ENCODE assay signal across 18 mouse cellular contexts in the genomic region with DNA sequence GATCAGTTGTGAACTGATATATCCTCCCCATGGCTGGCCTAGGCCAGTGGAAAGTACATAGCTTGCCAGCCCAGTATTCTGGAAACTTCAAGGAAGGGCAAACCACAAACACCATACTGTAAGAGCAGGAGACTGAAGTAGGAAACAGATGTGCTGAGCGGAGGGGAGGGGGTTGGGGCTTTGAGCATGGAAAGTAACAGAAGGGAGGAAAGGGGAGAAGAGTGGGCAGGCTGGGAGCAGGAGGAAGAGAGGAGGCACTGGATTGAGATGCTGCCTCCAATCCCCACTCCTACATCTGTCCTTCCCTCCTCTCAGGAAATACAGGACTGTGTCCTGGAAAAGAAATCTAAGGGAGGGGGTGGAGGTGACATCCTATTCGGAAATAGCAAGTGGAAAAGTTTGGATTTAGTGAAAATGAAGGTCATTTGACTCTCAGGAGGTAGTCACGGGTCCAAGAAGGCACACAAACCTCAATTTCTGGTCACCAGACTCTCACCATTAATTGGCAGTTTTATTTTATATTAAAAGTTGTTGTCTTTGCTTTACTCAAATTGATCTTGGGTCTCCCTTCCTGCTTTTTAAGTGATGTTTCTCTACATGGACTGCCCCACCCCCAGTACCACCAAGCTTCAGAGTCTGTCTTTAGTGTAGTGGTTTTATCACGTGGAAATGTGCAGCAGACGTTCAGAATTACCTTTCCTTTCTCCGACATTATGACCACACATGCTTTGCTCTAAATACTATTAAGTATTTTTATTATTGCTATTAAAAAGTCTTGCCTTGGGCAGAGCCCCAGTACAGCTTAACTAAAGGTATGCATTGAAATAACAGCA.
DNase-seq lines count a peak whose midpoint lies in the region; ATAC-seq lines count a peak whose summit lies in the region.
"Had no signal": no experiment of that assay in that cellular context is flagged by ENCODE, and none has a peak within 500 bp of the region (broad histone marks: within the 10 kb centered on the region; RNA-seq: fewer than 3 reads in every experiment).

No protein-coding gene starts in this region.

- WGBS in heart, embryonic 16.5 days, result 56% methylated on average over 6 of the region's 6 CpGs
- 67% methylated on average over 6 of the region's 6 CpGs for WGBS in limb, embryonic 10.5 days

- H3K4me3 ChIP-seq in heart, embryonic 16.5 days (ENCODE audit: low read length), result no peak overlapping the region
- H3K4me3 ChIP-seq in limb, embryonic 10.5 days, result no peak overlapping the region
- H3K4me3 ChIP-seq: forebrain, embryonic 15.5 days; neural tube, embryonic 13.5 days had no signal

- H3K9ac ChIP-seq in heart, embryonic 16.5 days (ENCODE audit: low read length), result no peak overlapping the region
- H3K9ac ChIP-seq: forebrain, embryonic 15.5 days; hindbrain, embryonic 14.5 days; neural tube, embryonic 13.5 days had no signal

- H3K4me2 ChIP-seq in heart, embryonic 16.5 days (ENCODE audit: low read depth, low read length), result no peak overlapping the region
- H3K4me2 ChIP-seq: forebrain, embryonic 15.5 days; hindbrain, embryonic 14.5 days; neural tube, embryonic 13.5 days had no signal

- no peaks in the 10 kb centered on the region for H3K27me3 ChIP-seq in heart, embryonic 16.5 days (ENCODE audit: control insufficient read depth, insufficient read depth, low read length)
- no peaks in the 10 kb centered on the region for H3K27me3 ChIP-seq in limb, embryonic 10.5 days (ENCODE audit: low read depth, poor library complexity, severe bottlenecking)
- H3K27me3 ChIP-seq: CH12.LX; forebrain, embryonic 15.5 days; neural tube, embryonic 13.5 days; Patski had no signal

- H3K4me1 ChIP-seq in heart, embryonic 16.5 days (ENCODE audit: control insufficient read depth, insufficient read depth, low read length), result no peaks in the 10 kb centered on the region
- peaks cover 15% of the 10 kb centered on the region for H3K4me1 ChIP-seq in limb, embryonic 10.5 days
- H3K4me1 ChIP-seq: forebrain, embryonic 15.5 days had no signal

- no peaks in the 10 kb centered on the region for H3K9me3 ChIP-seq in heart, embryonic 16.5 days (replicated peaks; ENCODE audit: control insufficient read depth, low read length)
- no peaks in the 10 kb centered on the region for H3K9me3 ChIP-seq in limb, embryonic 10.5 days (replicated peaks)
- H3K9me3 ChIP-seq: forebrain, embryonic 15.5 days; neural tube, embryonic 13.5 days had no signal

- ATAC-seq in heart, embryonic 16.5 days (replicated peaks; ENCODE audit: extremely low read depth, insufficient read depth, low FRiP score), result peak; percentile 52; the same call in 1 of the 2 replicates
- ATAC-seq: forebrain, embryonic 15.5 days; Patski had no signal

- no peaks in the 10 kb centered on the region for H3K36me3 ChIP-seq in heart, embryonic 16.5 days (ENCODE audit: control insufficient read depth, insufficient read depth)
- no peaks in the 10 kb centered on the region for H3K36me3 ChIP-seq in limb, embryonic 10.5 days
- H3K36me3 ChIP-seq: forebrain, embryonic 15.5 days; neural tube, embryonic 13.5 days had no signal

- intact Hi-C loops in heart, postnatal 10 days (cut with DNase I), result no loop called here
- intact Hi-C loops in gastrocnemius, postnatal 36 days (cut with DNase I), result no loop called here

- H3K27ac ChIP-seq in heart, embryonic 16.5 days (ENCODE audit: low read length), result 0 out of 2 replicates have a peak overlapping the region, but pooled peaks have one; percentile 18
- H3K27ac ChIP-seq in limb, embryonic 10.5 days, result peak overlapping the region; percentile 36; the same call in 1 of the 2 replicates
- H3K27ac ChIP-seq: forebrain, embryonic 15.5 days; hindbrain, embryonic 14.5 days; neural tube, embryonic 13.5 days had no signal

- no peak for DNase-seq in heart, postnatal 10 days
- peak; percentile 4 for DNase-seq in NIH3T3 (ENCODE audit: low read depth)
- DNase-seq in brain, adult 2 months (ENCODE audit: low read depth, low spot score), result peak; percentile 65
- DNase-seq in limb, embryonic 10.5 days (ENCODE audit: low spot score), result no peak
- no peak for DNase-seq in lung, postnatal 14 days
- no peak for DNase-seq in cerebellum, postnatal 4 days (ENCODE audit: low spot score in 2 of 2)
- no peak for DNase-seq in gastrocnemius, postnatal 36 days
- DNase-seq: cerebellum, adult 2 months; kidney, adult 18-20 months; kidney, postnatal 36 days; lung, postnatal 4 days; retina, postnatal 1 day had no signal

Comparison
In these comparisons a context has a peak if more than half of its experiments do, and no peak if none do; other contexts are left out.
1. DNase-seq: peak in NIH3T3 (single experiment) and brain, adult 2 months (single experiment); none in heart, postnatal 10 days (0 of 2), limb, embryonic 10.5 days (single experiment), lung, postnatal 14 days (single experiment), cerebellum, postnatal 4 days (0 of 2) and gastrocnemius, postnatal 36 days (0 of 2).